Mouse (Mus musculus) cortical plate, adult 2 months (tissue): ENCODE data around the gene Pcca.

Source experiments
- CTCF ChIP-seq: fragments of 200-500 bp; IDR thresholded peaks from 2 replicates; pipeline ENCODE4 v1.5.1; 2011; ENCODE audit warnings: mild to moderate bottlenecking, control low read depth, low read length; ENCODE audit not compliant: insufficient read depth; ENCODE audit errors: extremely low read depth
- POLR2A ChIP-seq: fragments of 200-500 bp; IDR thresholded peaks from 2 replicates; pipeline ENCODE4 v1.6.1; 2011; ENCODE audit warnings: mild to moderate bottlenecking, low read length, control low read depth; ENCODE audit not compliant: insufficient read depth; ENCODE audit errors: extremely low read depth

GRCm38 (mm10) chr14:122751552-122751951 lies 217.4 kb downstream of the Pcca start:
- no peak for TF ChIP-seq CTCF
- no peak for TF ChIP-seq POLR2A
